Mouse (Mus musculus) megakaryocyte, embryonic 14.5 days (primary cell): ENCODE data around the gene Peg10.

Experiments
- FLI1 ChIP-seq: IDR thresholded peaks from 2 replicates; pipeline ENCODE4 v1.6.1; 2012; ENCODE audit warnings: low read length, inconsistent platforms, mixed read lengths
- GATA1 ChIP-seq: IDR thresholded peaks from 3 replicates; pipeline ENCODE4 v1.6.1; 2012; ENCODE audit warnings: mixed read lengths, low read length, inconsistent platforms, borderline replicate concordance

GRCm38 (mm10) chr6:4728305-4728704 is 18.8 kb upstream of the Peg10 start:
- TF ChIP-seq GATA1 (no peak), FLI1 (no peak)
